Mouse (Mus musculus) ES-Bruce4 (cell line): ENCODE data around the gene Rab22a. TPM values are rescaled to one million over a fixed set of nuclear protein-coding genes. Genes with fewer than 3 reads are reported as not detected.

Experiments used
- H3K27ac ChIP-seq: 2 replicates; pipeline ENCODE4 v1.5.1; 2012; ENCODE audit warnings: low read length, inconsistent platforms; ENCODE audit not compliant: insufficient read depth
- H3K27me3 ChIP-seq: 2 replicates; pipeline ENCODE4 v1.6.1; 2012; ENCODE audit warnings: mild to moderate bottlenecking, low read length, inconsistent platforms; ENCODE audit not compliant: control insufficient read depth, poor library complexity, insufficient read depth, severe bottlenecking
- H3K36me3 ChIP-seq: 2 replicates; pipeline ENCODE4 v1.6.1; 2012; ENCODE audit warnings: inconsistent platforms, mild to moderate bottlenecking, low read length, moderate library complexity; ENCODE audit not compliant: control insufficient read depth, poor library complexity, insufficient read depth, severe bottlenecking
- H3K4me1 ChIP-seq: one replicate; pipeline ENCODE4 v1.8.1; 2011; ENCODE audit warnings: low read length; ENCODE audit not compliant: control insufficient read depth, insufficient read depth
- H3K4me3 ChIP-seq: 2 replicates; pipeline ENCODE4 v1.5.1; 2011; ENCODE audit warnings: low read depth, mild to moderate bottlenecking, low read length
- H3K9ac ChIP-seq: 2 replicates; pipeline ENCODE4 v1.6.1; 2012; ENCODE audit warnings: low read depth, mild to moderate bottlenecking, inconsistent platforms; ENCODE audit not compliant: poor library complexity, severe bottlenecking
- H3K9me3 ChIP-seq: replicated peaks from 2 replicates; pipeline ENCODE4 v1.6.1; 2012; ENCODE audit warnings: mild to moderate bottlenecking, low read length, inconsistent platforms; ENCODE audit not compliant: control insufficient read depth, poor library complexity, insufficient read depth, severe bottlenecking
- CTCF ChIP-seq: IDR thresholded peaks from one replicate; pipeline ENCODE4 v1.8.1; 2011; ENCODE audit warnings: low read depth, low read length
- EP300 ChIP-seq: IDR thresholded peaks from 2 replicates; pipeline ENCODE4 v1.6.1; 2011; ENCODE audit warnings: low read depth, low read length; ENCODE audit not compliant: insufficient read depth
- POLR2A ChIP-seq: IDR thresholded peaks from one replicate; pipeline ENCODE4 v1.8.1; 2011; ENCODE audit warnings: low read length; ENCODE audit not compliant: insufficient read depth
- polyA plus RNA-seq: library from polyadenylated mRNA; stranded (reverse); fragments of >200 nt; gene quantifications from 2 replicates; pipeline ENCODE4 v1.2.4, GENCODE M21; 2011; ENCODE audit warnings: low read depth; ENCODE audit not compliant: missing spikeins, insufficient read depth, insufficient read length

Gene Rab22a
- polyA plus RNA-seq, 1 experiment = 27.7 TPM

DNA sequence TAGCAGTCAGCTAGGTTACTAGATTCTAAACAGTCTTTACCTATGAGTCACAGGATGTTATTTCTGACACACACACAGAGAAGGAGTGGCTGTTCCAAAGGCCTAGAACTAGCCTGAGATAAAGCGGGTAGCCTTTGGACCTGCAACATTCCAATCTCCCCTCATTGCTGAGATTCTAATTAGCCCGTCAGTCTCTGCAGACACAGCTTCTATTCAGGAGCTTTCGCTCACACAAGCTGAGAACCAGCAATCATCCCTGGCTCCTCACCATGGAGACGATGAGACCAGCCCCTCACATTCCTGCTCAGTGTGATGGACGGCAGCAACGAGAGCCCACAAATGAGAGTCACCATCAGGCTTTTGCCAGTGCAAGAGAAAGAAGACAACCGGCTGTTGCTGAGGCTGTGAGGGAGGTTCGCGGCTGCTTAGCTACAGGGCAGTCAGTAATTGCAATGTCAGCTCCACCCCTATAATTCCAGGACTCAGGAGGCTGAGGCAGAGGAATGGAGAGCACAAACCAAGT lies 70.9 kb downstream of the Rab22a start:
- no peak for TF ChIP-seq CTCF
- TF ChIP-seq EP300 = no peak
- TF ChIP-seq POLR2A = no peak
- H3K36me3 ChIP-seq = no peaks in the 10 kb centered on the region
- no peaks in the 10 kb centered on the region for H3K4me1 ChIP-seq
- no peak overlapping the region for H3K27ac ChIP-seq
- H3K4me3 ChIP-seq = no peak overlapping the region
- no peaks in the 10 kb centered on the region for H3K9me3 ChIP-seq
- H3K9ac ChIP-seq = no peak overlapping the region
- H3K27me3 ChIP-seq = no peaks in the 10 kb centered on the region

DNA sequence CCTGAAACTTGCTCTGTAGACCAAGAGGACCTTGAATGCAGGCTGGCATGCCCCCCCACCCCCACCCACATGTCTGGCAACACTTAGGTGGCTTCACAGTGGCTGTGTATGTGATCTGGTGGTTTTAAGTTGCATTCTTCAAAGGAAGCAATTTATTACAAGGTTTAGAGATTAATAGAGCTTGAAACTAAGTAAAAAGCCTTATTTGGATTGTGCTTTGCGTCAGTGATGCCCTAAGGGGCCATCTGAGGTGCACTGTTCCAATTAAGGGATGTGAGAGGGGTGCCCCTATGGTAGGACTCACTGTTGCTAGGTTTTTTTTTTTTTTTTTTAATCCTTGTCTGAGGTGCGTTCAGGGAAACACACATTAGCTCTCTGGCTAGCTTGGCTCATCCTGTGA lies 74.9 kb downstream of the Rab22a start:
- Histone ChIP-seq H3K4me1 (no peaks in the 10 kb centered on the region), H3K36me3 (no peaks in the 10 kb centered on the region), H3K4me3 (no peak overlapping the region), H3K9ac (no peak overlapping the region), H3K27me3 (no peaks in the 10 kb centered on the region), H3K27ac (no peak overlapping the region), H3K9me3 (no peaks in the 10 kb centered on the region)
- TF ChIP-seq EP300 (no peak), POLR2A (no peak), CTCF (no peak)

DNA sequence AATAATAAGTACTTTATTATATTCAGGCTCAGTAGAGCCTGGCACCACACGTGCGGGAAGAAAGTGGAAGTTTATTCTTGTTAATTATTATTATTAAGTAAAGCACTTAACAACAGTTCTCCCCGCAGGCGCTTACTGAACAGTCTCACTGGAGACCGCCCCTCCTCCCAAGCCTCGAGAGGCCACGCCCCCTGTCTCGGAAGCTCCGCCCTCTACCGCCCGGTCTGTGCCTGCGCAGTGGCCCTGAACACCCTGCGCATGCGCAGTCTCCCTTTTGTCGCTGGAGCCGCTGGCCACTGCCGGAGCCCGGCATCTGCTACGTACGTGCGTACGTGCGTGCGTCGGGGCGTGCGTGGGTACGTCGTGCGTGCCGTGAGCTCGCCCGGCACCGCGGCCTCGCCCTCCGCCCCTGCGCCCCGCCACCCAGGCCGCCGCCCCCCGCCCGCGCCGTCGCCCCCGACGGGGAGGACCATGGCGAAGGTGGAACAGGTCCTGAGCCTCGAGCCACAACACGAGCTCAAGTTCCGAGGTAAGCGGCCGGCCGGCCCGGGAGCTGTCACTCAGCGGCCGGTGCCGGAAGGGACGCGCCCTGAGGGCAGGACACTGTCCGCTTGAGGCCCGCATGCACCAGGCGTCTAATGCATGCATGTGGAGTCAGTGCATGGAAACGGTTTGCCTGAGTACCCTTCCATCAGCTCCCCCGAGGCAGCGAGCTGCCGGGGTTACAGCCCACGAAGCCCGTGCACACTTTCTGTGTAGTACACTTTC lies 77.8 kb downstream of the Rab22a start, which contains the start of gene Vapb:
Gene Vapb (plus strand): TSS at position 290 of the 768 bp plus-strand sequence.
- Histone ChIP-seq H3K4me3 (peak within 1 kb of the TSS; percentile 93), H3K27ac (no peak within 1 kb of the TSS), H3K9ac (peak within 1 kb of the TSS; percentile 79), H3K9me3 (no peaks in the 10 kb centered on the region), H3K4me1 (peaks cover 2% of the 10 kb centered on the region), H3K36me3 (no peaks in the 10 kb centered on the region), H3K27me3 (no peaks in the 10 kb centered on the region)
- TF ChIP-seq CTCF (no peak), EP300 (no peak), POLR2A (no peak)

DNA sequence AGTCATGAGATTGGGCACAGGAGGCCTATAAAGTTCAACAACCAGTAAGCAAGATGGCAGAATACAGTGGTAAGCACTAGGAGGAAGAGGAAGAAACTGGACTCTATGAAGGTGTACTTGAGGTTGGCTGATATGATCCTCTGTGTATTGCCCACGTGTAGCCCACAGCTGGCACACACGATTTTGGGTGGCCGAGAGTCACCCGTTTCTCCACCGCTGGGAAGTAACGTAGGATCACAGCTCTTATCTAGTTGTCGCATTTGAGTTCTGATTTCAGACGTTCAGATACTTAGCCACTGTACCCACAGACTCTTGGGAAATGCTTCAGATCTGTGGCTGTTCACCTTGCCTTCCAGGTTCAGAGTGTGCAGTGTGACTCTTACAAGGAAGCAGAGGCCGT lies 78.7 kb downstream of the Rab22a start:
- peak overlapping the region; percentile 93 for H3K4me3 ChIP-seq
- no peaks in the 10 kb centered on the region for H3K27me3 ChIP-seq
- no peak overlapping the region for H3K27ac ChIP-seq
- no peaks in the 10 kb centered on the region for H3K36me3 ChIP-seq
- H3K9ac ChIP-seq = peak overlapping the region; percentile 79
- peaks cover 2% of the 10 kb centered on the region for H3K4me1 ChIP-seq
- no peak for TF ChIP-seq EP300
- TF ChIP-seq POLR2A = no peak
- TF ChIP-seq CTCF = no peak
- H3K9me3 ChIP-seq = no peaks in the 10 kb centered on the region

DNA sequence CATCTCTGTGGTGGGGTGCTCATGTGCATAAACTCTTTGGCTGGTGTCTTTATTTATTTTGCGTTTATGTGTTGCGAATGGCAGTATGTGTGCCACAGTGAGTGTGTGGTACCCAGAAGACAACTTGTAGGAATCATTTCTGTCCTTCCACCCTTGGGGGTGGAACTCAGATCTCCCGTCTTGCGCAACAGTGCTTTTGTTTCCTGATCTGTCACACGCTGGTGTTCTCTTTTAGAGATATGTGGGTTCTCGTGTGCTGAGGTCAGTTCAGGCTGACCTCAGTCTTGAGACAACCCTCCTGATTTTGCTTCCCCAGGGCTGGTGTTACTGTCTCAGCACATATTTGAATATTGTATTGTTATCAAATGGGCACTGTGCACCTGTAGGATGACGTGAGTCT lies 79.5 kb downstream of the Rab22a start:
- H3K27me3 ChIP-seq = no peaks in the 10 kb centered on the region
- TF ChIP-seq POLR2A (no peak), EP300 (no peak), CTCF (no peak)

DNA sequence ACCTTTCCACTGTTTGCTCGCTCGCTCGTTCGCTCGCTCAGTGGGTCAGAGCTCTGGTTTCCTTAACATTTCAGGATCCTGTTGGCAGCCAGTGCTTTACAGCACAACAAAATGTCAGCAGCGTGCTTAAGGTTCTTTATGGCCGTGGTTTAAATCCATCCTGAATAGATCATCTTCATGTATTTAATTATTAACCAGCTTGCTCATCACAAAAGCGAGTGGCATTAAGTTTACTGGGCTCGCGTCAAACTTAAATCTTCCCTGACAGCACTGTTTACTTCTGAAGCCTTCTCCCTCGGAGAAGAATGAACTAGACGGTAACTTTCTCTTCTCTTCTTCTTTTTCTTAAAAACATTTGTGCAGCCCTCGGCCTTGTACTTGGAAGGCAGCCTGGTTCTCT lies 82.5 kb downstream of the Rab22a start:
- Histone ChIP-seq H3K4me1 (peaks cover 2% of the 10 kb centered on the region), H3K9me3 (no peaks in the 10 kb centered on the region), H3K27ac (no peak overlapping the region), H3K4me3 (no peak overlapping the region), H3K27me3 (no peaks in the 10 kb centered on the region), H3K36me3 (no peaks in the 10 kb centered on the region), H3K9ac (no peak overlapping the region)
- no peak for TF ChIP-seq POLR2A
- TF ChIP-seq CTCF = no peak
- TF ChIP-seq EP300 = no peak

More for the DNA sequence above, 79.5 kb downstream of the Rab22a start:
- H3K9ac ChIP-seq = no peak overlapping the region
- peaks cover 2% of the 10 kb centered on the region for H3K4me1 ChIP-seq
- no peaks in the 10 kb centered on the region for H3K36me3 ChIP-seq
- no peak overlapping the region for H3K27ac ChIP-seq
- no peak overlapping the region for H3K4me3 ChIP-seq
- H3K9me3 ChIP-seq = no peaks in the 10 kb centered on the region
